Mouse (Mus musculus) central nervous system, embryonic 18 days (tissue): Measurements from ENCODE around the gene Sept12. TPM values are rescaled to one million over a fixed set of nuclear protein-coding genes. Genes with fewer than 3 reads are reported as not detected.

Experiments used
- polyA plus RNA-seq: library from polyadenylated mRNA; depleted of rRNA; stranded (reverse); fragments of >200 nt; gene quantifications from 2 replicates; pipeline ENCODE4 v1.2.3, GENCODE M21; 2012; rRNA removed

The Sept12 gene
- 0.04 TPM in 1 of 2 replicates, not detected in the other for polyA plus RNA-seq

DNA sequence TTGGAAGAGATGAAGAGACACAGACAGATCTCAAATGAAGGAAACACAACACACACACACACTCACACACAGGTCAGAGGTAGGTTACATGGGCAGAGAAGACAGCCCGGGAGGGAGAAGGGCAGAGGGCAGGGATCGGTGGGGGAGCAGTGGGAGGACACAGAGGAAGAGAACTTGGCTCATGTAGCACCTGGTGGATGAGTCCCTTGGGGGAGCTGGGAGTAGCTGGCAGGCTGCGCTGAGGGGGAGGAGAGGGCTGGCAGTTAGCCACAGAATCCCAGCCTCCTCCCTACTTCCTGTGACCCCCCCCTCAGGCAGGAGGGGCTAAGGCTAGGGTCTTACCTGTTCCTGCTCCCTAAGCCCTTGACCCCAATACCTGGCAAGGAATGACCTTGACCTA lies at the start of gene Sept12:
Sept12 (minus strand) TSS at position 300 of the 400 bp plus-strand sequence.

DNA sequence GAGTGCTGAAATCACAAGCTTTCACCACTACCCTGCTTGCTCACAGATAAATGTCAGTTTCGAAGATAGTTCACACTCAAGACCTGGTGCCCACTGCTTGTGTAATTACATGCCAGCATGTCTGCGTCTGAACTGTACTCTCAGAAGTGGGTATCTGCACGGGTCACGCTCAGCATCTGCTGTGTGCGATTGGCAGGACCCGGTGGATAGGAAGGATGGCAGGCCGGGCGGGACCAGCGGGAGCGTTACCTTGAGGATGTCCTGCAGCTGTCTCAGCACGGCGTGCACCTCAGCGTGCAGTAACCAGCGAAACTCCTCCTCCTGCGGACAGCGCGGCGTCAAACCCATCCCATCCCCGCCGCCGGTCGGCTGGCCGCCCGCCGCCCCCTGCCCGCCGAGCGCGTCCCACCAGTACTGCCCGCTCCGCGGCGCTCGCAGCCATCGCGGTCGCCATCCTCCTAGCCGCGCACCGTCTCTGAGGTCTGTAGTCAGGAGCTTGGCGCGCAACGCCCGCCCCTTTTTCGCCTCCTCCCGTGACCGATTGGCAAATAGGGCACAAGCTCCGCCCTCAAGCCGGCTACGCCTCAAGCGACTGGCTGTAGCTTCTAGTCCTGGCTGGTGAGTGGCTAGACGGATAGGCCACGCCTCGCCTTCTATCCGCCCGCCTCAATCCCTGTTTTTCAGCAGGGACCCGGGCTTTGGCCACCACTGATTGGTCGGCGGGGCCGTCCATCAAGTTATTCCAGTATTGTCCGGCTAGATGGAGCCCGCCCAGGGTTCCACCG lies 15.6 kb upstream of the Sept12 start, which contains the start of gene Rogdi:
Rogdi (minus strand) TSS at position 500 of the 785 bp plus-strand sequence.

DNA sequence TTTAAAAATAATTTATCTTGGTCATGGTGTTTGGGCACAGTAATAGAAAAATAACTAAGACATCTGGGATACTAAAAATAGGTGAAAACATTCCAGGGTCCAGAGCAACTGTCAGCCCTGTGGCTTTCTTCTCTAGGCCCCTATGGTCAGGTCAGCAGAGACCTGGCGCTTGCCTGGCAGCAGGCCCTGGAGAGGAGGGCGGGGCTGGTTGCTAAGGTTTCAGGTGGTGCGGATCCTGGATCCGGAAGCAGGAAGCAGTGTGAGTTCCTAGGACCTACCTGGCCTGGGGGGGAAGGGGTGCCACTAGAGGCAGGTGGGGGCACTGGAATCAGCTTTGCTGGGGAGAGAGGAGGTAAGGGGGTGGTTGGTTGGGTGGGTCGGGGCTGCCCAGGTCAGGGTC lies 9.4 kb upstream of the Sept12 start, which contains the start of gene Smim22:
Smim22 (plus strand) TSS at position 222 of the 400 bp plus-strand sequence.

DNA sequence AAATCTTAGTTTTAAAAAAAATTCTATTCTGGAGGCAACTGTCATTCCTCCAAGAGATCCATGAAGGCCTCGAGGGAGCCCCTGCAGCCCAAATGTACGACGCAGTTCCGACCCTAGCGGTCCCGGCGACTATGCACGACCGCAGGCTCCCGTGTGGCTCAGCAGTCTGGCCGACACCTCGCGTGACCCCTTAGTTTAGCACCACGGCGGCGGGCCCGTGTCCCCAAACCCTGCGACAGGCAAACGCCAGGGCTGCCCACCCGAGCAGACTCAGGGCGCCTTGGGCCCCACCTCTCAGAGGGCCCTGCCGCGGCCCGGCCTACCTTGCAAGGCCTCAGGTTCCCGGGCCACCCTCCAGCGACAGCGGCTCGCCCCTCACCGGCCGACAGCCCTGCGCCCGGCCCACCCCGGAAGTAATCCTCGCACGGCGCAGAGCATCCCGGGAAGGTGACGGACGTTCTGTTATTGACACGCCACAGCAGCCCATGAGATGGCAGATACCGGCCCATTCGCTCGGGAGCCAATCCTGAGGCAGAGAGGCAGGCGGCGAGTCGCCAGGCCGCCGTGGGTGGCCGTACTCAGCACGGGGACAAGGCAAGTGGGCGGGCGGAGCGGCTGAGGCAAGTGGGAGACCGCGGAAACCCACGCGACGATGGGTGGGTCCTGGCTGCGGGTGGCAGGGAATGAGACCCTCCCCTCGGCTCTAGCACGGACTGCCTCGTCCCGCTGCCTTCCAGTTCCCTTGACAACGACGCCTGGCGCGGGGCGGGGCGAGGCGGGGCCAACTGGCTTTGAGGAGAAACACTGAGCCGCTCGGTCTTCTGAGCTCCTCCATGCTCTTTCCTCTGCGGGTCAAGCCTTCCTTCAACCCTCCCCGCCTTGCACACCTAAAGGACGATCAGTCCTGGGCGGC lies 33.6 kb downstream of the Sept12 start, which contains the start of gene Anks3:
Anks3 (minus strand) TSS at position 409 of the 913 bp plus-strand sequence.

DNA sequence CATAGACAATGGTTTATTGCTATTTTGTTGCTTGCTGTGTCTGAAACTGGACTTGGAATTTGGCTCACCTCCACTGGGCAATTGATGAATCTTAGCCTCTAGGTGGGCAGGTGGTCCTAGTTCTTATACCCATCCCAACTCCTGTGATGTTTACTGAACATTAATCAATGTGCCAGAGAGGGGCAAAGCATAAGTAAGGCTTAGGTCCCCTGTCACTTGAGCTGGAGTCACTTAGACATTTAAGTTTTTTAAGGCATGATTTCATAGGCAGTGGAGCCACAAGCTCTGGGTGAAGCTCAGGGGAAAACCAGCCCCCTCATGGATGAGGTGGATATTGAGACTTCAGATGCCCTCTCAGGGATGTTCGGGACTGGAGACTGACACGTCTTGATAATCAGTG lies 59.2 kb downstream of the Sept12 start, which contains the start of gene Nudt16l1:
Nudt16l1 (plus strand) TSS at position 301 of the 400 bp plus-strand sequence.

Other genes with a start within 250 kb of the Sept12 start
- 99.1 and 101 TPM in 2 replicates for gene Cdip1, start 207.6 kb downstream of the Sept12 start, polyA plus RNA-seq
- not detected in 2 replicates for gene 4930562C15Rik, start 162.4 kb downstream of the Sept12 start, polyA plus RNA-seq
- 26.7 and 30.4 TPM in 2 replicates for gene Ubald1, start 117.5 kb downstream of the Sept12 start, polyA plus RNA-seq
- 146 and 156 TPM in 2 replicates for gene Mgrn1, start 111.6 kb downstream of the Sept12 start, polyA plus RNA-seq
- gene Nudt16l1, start 59.1 kb downstream of the Sept12 start, polyA plus RNA-seq = 99.3 and 110 TPM in 2 replicates
- gene Anks3, start 33.6 kb downstream of the Sept12 start, polyA plus RNA-seq = 114 and 124 TPM in 2 replicates
- gene Smim22, start 9.4 kb upstream of the Sept12 start, polyA plus RNA-seq = 0.80 and 0.92 TPM in 2 replicates
- 109 and 119 TPM in 2 replicates for gene Rogdi, start 15.7 kb upstream of the Sept12 start, polyA plus RNA-seq
- 140 and 147 TPM in 2 replicates for gene Glyr1, start 52.0 kb upstream of the Sept12 start, polyA plus RNA-seq
- gene Ubn1, start 52.2 kb upstream of the Sept12 start, polyA plus RNA-seq = 27.3 and 27.5 TPM in 2 replicates
- gene Ppl, start 134.6 kb upstream of the Sept12 start, polyA plus RNA-seq = 0.07 and 2.2 TPM in 2 replicates
- gene Sec14l5, start 149.3 kb upstream of the Sept12 start, polyA plus RNA-seq = 0.51 and 0.68 TPM in 2 replicates
- 9.6 and 10.4 TPM in 2 replicates for gene Nagpa, start 206.2 kb upstream of the Sept12 start, polyA plus RNA-seq
- 15.4 and 16.7 TPM in 2 replicates for gene AU021092, start 224.4 kb upstream of the Sept12 start, polyA plus RNA-seq
- 50.3 and 54.0 TPM in 2 replicates for gene Alg1, start 235.8 kb upstream of the Sept12 start, polyA plus RNA-seq